Mouse (Mus musculus): ENCODE results near the gene Olfr763. TPM values are rescaled to one million over a fixed set of nuclear protein-coding genes. Genes with fewer than 3 reads are reported as not detected.
A peak's percentile ranks its signal among the peaks of the same experiment; 100 is the strongest.
"Not testable (repeated sequence)": the region's sequence is repeated elsewhere in the genome, so short reads cannot be mapped to it uniquely, and the experiment has no call there.

Olfr763 gene
- not detected in 2 replicates for polyA plus RNA-seq (2016; fragmentation: Nextera tagmentation; extraction: Ambion mirVana)

- H3K27ac ChIP-seq: no peak within 1 kb of the TSS
- H3K4me3 ChIP-seq: no peak within 1 kb of the TSS
- no peaks in the 10 kb centered on the region for H3K4me1 ChIP-seq
- no peaks in the 10 kb centered on the region for H3K9me3 ChIP-seq (replicated peaks)
- 42% methylated on average over 2 of the region's 2 CpGs for WGBS (ENCODE audit: insufficient replicate concordance)
- ATAC-seq: no peak
- no peak within 1 kb of the TSS for H3K9ac ChIP-seq
- no peak within 1 kb of the TSS for H3K4me2 ChIP-seq
- H3K27me3 ChIP-seq (replicated peaks): no peaks in the 10 kb centered on the region
- H3K36me3 ChIP-seq: no peaks in the 10 kb centered on the region
Observed at GRCm38 (mm10) chr10:129010288-129010841, at the start of gene Olfr763. Gene Olfr763, plus strand, starts transcription at chr10:129010791.

GRCm38 (mm10) chr10:128964961-128965360 is 45.6 kb upstream of the Olfr763 start:
- peak; percentile 80 for ATAC-seq
- H3K4me2 ChIP-seq: no peak overlapping the region
- no peaks in the 10 kb centered on the region for H3K9me3 ChIP-seq (replicated peaks)
- no peak overlapping the region for H3K9ac ChIP-seq
- no peak overlapping the region for H3K4me3 ChIP-seq
- peaks cover 24% of the 10 kb centered on the region for H3K27me3 ChIP-seq (replicated peaks)
- H3K4me1 ChIP-seq: no peaks in the 10 kb centered on the region
- no peaks in the 10 kb centered on the region for H3K36me3 ChIP-seq
- WGBS (ENCODE audit: insufficient replicate concordance): 43% methylated on average over 2 of the region's 2 CpGs
- H3K27ac ChIP-seq: no peak overlapping the region

DNA sequence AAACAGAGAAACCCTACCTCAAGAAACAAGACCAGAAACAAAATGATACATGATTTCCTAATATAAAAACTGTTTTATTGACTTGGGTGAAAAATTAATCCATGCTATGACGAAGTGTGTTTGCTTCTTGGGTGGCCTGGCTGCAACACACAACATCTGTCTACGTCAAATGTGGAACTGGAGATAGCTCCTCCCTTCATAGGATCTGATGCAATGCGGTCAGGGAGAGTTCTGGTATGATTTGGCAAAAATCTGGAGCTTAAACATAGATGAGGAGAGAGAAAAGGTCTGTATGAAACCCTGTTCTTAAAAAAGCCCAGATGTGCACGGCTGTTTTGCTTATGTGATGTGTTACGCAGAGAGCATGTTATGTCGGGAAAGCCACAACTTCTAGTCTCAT is 44.7 kb upstream of the Olfr763 start:
- ATAC-seq: no peak
- no peaks in the 10 kb centered on the region for H3K36me3 ChIP-seq
- H3K4me3 ChIP-seq: no peak overlapping the region
- no peak overlapping the region for H3K27ac ChIP-seq
- no peaks in the 10 kb centered on the region for H3K9me3 ChIP-seq (replicated peaks)
- H3K9ac ChIP-seq: no peak overlapping the region
- H3K27me3 ChIP-seq (replicated peaks): peaks cover 25% of the 10 kb centered on the region
- H3K4me1 ChIP-seq: no peaks in the 10 kb centered on the region
- H3K4me2 ChIP-seq: no peak overlapping the region
- 61% methylated on average over 6 of the region's 6 CpGs for WGBS (ENCODE audit: insufficient replicate concordance)

GRCm38 (mm10) chr10:128968341-128968749 is 42.2 kb upstream of the Olfr763 start:
- ATAC-seq: no peak
- Histone ChIP-seq H3K9ac (no peak overlapping the region), H3K4me2 (no peak overlapping the region), H3K9me3 (replicated peaks) (no peaks in the 10 kb centered on the region), H3K36me3 (no peaks in the 10 kb centered on the region), H3K4me3 (no peak overlapping the region), H3K27ac (no peak overlapping the region), H3K27me3 (replicated peaks) (peaks cover 21% of the 10 kb centered on the region), H3K4me1 (no peaks in the 10 kb centered on the region)
- 32% methylated on average over 1 of the region's 1 CpGs for WGBS (ENCODE audit: insufficient replicate concordance)

- H3K36me3 ChIP-seq: no peaks in the 10 kb centered on the region
- no peak for ATAC-seq
- no peak overlapping the region for H3K27ac ChIP-seq
- no peak overlapping the region for H3K9ac ChIP-seq
- no peak overlapping the region for H3K4me2 ChIP-seq
- no peaks in the 10 kb centered on the region for H3K4me1 ChIP-seq
- no peaks in the 10 kb centered on the region for H3K9me3 ChIP-seq (replicated peaks)
- no peak overlapping the region for H3K4me3 ChIP-seq
- 23% methylated on average over 1 of the region's 1 CpGs for WGBS (ENCODE audit: insufficient replicate concordance)
- H3K27me3 ChIP-seq (replicated peaks): peaks cover 21% of the 10 kb centered on the region
Observed at GRCm38 (mm10) chr10:128970740-128971250, 39.8 kb upstream of the Olfr763 start.

DNA sequence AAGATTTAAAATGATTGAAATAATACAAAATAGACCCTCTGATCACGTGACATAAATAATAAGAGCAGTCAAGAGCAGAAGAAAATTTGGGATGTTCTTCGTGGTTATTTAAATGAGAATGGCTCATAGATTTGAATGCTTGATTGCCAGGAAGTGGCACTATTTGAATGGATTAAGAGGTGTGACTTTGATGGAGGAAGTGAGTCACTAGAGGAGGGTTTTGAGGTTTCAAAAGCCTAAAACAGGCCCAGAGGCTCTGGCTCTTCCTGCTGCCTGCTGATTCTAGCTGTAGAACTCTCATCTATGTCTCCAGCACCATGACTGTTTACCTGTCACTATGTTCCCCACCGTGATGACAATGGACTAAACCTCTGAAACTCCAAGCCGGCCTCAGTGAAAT is 37.8 kb upstream of the Olfr763 start:
- Histone ChIP-seq H3K36me3 (no peaks in the 10 kb centered on the region), H3K4me1 (no peaks in the 10 kb centered on the region), H3K4me3 (no peak overlapping the region), H3K27ac (no peak overlapping the region), H3K9ac (no peak overlapping the region), H3K27me3 (replicated peaks) (peaks cover 12% of the 10 kb centered on the region), H3K9me3 (replicated peaks) (no peaks in the 10 kb centered on the region), H3K4me2 (no peak overlapping the region)
- ATAC-seq: no peak
- WGBS (ENCODE audit: insufficient replicate concordance): 53% methylated on average over 4 of the region's 4 CpGs

DNA sequence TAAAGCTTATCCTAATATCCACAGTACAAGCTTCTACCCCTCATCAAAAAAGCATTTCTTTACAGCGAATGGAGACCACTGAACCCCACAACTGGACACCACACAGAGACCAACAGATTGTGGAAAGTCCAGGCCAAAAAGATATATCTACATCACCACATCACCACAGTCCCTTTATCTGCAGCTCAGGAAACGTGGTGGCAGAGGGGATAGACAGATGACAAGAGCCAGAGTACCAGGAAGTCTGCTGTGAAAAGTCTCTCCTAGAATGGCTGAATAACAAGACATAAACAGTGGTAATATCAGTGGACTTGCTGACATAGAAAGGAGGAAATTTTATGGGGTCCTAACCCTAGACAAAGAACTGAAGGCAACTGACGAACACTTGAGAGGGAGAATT is 34.2 kb upstream of the Olfr763 start:
- Histone ChIP-seq H3K4me2 (no peak overlapping the region), H3K27me3 (replicated peaks) (no peaks in the 10 kb centered on the region; the same call in 1 of the 2 replicates), H3K4me1 (no peaks in the 10 kb centered on the region), H3K9ac (no peak overlapping the region), H3K9me3 (replicated peaks) (no peaks in the 10 kb centered on the region), H3K4me3 (no peak overlapping the region), H3K27ac (no peak overlapping the region), H3K36me3 (no peaks in the 10 kb centered on the region)
- WGBS (ENCODE audit: insufficient replicate concordance): 25% methylated on average over 3 of the region's 3 CpGs
- no peak for ATAC-seq

- H3K27me3 ChIP-seq (replicated peaks): no peaks in the 10 kb centered on the region; the same call in 1 of the 2 replicates
- WGBS (ENCODE audit: insufficient replicate concordance): 20% methylated on average over 9 of the region's 9 CpGs
- H3K9ac ChIP-seq: no peak overlapping the region
- H3K4me1 ChIP-seq: no peaks in the 10 kb centered on the region
- H3K27ac ChIP-seq: no peak overlapping the region
- no peak overlapping the region for H3K4me2 ChIP-seq
- H3K36me3 ChIP-seq: no peaks in the 10 kb centered on the region
- no peaks in the 10 kb centered on the region for H3K9me3 ChIP-seq (replicated peaks)
- ATAC-seq: no peak
- H3K4me3 ChIP-seq: no peak overlapping the region
Observed at GRCm38 (mm10) chr10:128977522-128978114, 33.0 kb upstream of the Olfr763 start.

- Histone ChIP-seq H3K9me3 (replicated peaks) (no peaks in the 10 kb centered on the region), H3K36me3 (no peaks in the 10 kb centered on the region), H3K27me3 (replicated peaks) (no peaks in the 10 kb centered on the region; the same call in 1 of the 2 replicates), H3K4me1 (no peaks in the 10 kb centered on the region), H3K27ac (no peak overlapping the region), H3K9ac (no peak overlapping the region), H3K4me3 (no peak overlapping the region), H3K4me2 (no peak overlapping the region)
- 45% methylated on average over 3 of the region's 3 CpGs for WGBS (ENCODE audit: insufficient replicate concordance)
- no peak for ATAC-seq
Observed at GRCm38 (mm10) chr10:128980644-128981365, 29.8 kb upstream of the Olfr763 start.

DNA sequence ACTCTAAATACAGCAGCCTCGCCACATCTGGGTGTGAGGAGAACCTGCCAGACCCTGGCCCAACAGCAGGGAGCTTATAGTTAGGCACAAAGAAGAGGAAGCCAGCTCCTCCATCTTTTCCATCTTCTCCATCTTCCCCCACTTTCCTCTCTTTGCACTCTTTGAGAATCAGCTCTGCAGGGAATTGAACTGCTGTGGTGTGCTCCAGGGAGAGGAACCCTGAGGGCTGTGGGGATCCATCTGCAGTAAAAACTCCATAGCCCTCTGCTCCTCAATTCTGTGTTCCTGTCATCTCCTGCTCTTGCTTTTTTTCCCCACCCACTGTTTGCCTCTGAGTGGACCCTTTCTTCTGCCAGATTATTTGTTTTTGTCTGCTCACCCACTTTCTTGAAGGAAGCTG is 21.5 kb upstream of the Olfr763 start, which contains the start of gene Olfr9:
Gene Olfr9, plus strand, starts transcription at position 301 of the 400 bp plus-strand sequence.
- H3K27me3 ChIP-seq (replicated peaks); H3K9ac ChIP-seq; H3K36me3 ChIP-seq; H3K4me2 ChIP-seq; ATAC-seq; H3K27ac ChIP-seq; H3K9me3 ChIP-seq (replicated peaks); H3K4me3 ChIP-seq; H3K4me1 ChIP-seq: not testable (repeated sequence)
- 50% methylated on average over 1 of the region's 1 CpGs for WGBS (ENCODE audit: insufficient replicate concordance)

DNA sequence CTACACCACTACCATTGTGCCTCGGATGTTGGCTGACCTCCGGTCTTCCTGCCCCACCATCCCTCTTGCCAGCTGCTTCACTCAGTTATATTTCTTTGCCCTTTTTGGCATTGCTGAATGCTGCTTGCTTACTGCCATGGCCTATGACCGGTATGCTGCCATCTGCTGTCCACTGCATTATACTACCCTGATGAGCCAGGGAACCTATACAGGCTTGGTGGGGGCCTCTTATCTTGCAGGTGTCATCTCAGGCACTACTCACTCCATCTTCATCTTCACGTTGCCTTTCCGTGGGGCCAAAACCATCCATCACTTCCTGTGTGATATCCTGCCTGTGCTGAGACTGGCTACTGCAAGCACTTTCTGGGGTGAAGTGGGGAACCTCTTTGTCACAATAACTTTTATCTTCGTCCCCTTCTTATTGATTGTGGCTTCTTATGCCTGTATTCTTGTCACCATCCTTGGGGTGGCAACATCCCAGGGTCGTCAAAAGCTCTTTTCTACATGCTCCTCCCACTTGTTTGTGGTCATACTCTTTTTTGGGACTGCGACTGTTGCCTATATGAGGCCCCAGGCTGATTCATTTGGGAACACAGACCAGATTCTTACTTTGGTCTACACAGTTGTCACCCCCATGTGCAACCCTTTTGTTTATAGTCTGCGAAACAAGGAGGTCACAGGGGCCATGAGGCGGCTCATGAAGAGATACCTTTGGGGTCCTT is 20.3 kb upstream of the Olfr763 start:
- not testable (repeated sequence) for H3K27me3 ChIP-seq (replicated peaks); H3K9ac ChIP-seq; H3K4me3 ChIP-seq; H3K27ac ChIP-seq; H3K4me1 ChIP-seq; H3K36me3 ChIP-seq; H3K9me3 ChIP-seq (replicated peaks); H3K4me2 ChIP-seq; ATAC-seq
- 50% methylated on average over 7 of the region's 10 CpGs for WGBS (ENCODE audit: insufficient replicate concordance)

DNA sequence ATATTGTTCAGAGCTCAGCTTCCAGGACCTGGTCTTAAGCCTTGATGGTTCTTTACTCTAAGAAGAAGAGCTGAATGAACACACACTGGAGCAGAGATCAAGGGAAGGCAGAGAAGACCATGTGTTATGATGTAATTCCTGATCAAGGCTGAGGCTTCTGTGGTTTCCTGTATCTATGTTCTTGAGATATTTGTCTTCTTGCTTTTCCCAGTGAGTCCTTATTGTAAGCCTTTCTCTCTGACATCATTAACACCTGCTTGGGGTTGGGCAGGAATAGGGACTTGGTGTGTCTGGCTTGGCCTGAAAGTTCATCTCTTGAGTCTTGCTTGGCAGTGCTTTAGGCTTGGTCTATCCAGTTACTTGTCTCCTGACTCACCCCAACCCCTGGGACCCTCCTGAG is 19.6 kb upstream of the Olfr763 start:
- ATAC-seq: no peak
- Histone ChIP-seq H3K27me3 (replicated peaks) (no peaks in the 10 kb centered on the region), H3K9me3 (replicated peaks) (no peaks in the 10 kb centered on the region), H3K9ac (no peak overlapping the region), H3K36me3 (no peaks in the 10 kb centered on the region), H3K4me3 (no peak overlapping the region), H3K4me2 (no peak overlapping the region), H3K4me1 (no peaks in the 10 kb centered on the region), H3K27ac (no peak overlapping the region)
